Mouse (Mus musculus): ENCODE data around the gene Lrp1. TPM values are rescaled to one million over a fixed set of nuclear protein-coding genes. Genes with fewer than 3 reads are reported as not detected.

Lrp1 gene
- total and polyA plus RNA-seq, 3 experiments: 3.1 to 51.2 (median 11.8) TPM

- TF ChIP-seq JUND (conservative IDR thresholded peaks at IDR 0.05; ENCODE audit: low read depth, low read length) (no peak), BHLHE40 (IDR thresholded peaks at IDR 0.05; ENCODE audit: low read depth, low read length) (no peak), NRF1 (IDR thresholded peaks at IDR 0.05; ENCODE audit: low read depth, low read length) (no peak), CHD2 (IDR thresholded peaks at IDR 0.05; ENCODE audit: low read length) (no peak), ETS1 (conservative IDR thresholded peaks at IDR 0.05; ENCODE audit: low read depth, low read length) (no peak), EP300 (IDR thresholded peaks at IDR 0.05; ENCODE audit: low read length) (no peak), TBP (conservative IDR thresholded peaks at IDR 0.05; ENCODE audit: low read depth, low read length) (no peak), MAFK (IDR thresholded peaks at IDR 0.05; ENCODE audit: insufficient replicate concordance, low read length) (no peak), MAX (IDR thresholded peaks at IDR 0.05; ENCODE audit: low read length) (no peak), SIN3A (IDR thresholded peaks at IDR 0.05; ENCODE audit: low read length) (no peak), ZC3H11A (IDR thresholded peaks at IDR 0.05; ENCODE audit: low read depth, low read length) (no peak), CHD1 (IDR thresholded peaks at IDR 0.05; ENCODE audit: low read depth, low read length) (no peak), ZKSCAN1 (IDR thresholded peaks at IDR 0.05; ENCODE audit: borderline replicate concordance, low read depth, low read length) (no peak), TCF12 (IDR thresholded peaks at IDR 0.05; ENCODE audit: low read depth, low read length) (no peak), GABPA (IDR thresholded peaks at IDR 0.05; ENCODE audit: insufficient replicate concordance, low read depth, low read length) (no peak), MEF2A (IDR thresholded peaks at IDR 0.05; ENCODE audit: borderline replicate concordance, low read depth, low read length) (no peak), ZMIZ1 (IDR thresholded peaks at IDR 0.05; ENCODE audit: low read depth, low read length) (no peak)
- no peaks in the 10 kb centered on the region for H3K79me2 ChIP-seq (replicated peaks; ENCODE audit: control insufficient read depth, extremely low read depth, insufficient read depth, poor library complexity, severe bottlenecking)
- H3K27ac ChIP-seq (ENCODE audit: insufficient read depth, low read depth): no peak overlapping the region
- H3K27me3 ChIP-seq (replicated peaks): peaks cover 22% of the 10 kb centered on the region
- peaks cover 5 to 55% of the 10 kb centered on the region in 2 experiments for H3K4me1 ChIP-seq (ENCODE audit: control insufficient read depth in 1 of 2, insufficient read depth in 2 of 2)
- DNase-seq (ENCODE audit: extremely low read depth): no peak
- H3K4me2 ChIP-seq (ENCODE audit: insufficient read depth, low read depth, poor library complexity, severe bottlenecking): no peak overlapping the region
- H3K9me3 ChIP-seq (replicated peaks; ENCODE audit: low read length): peaks cover 2% of the 10 kb centered on the region
- H3K9ac ChIP-seq (ENCODE audit: insufficient read depth, low read depth): no peak overlapping the region
- in situ Hi-C loops (cut with MboI; ENCODE audit: low pct_ligation_motif_present, low pct_unique_long_range_greater_than_20kb, low sequenced_read_pairs) (no loop called here), dilution Hi-C loops (cut with MboI; ENCODE audit: extremely low pct_ligation_motif_present, extremely low pct_unique_long_range_greater_than_20kb, low sequenced_read_pairs) (no loop called here)
- H3K4me3 ChIP-seq (replicated peaks in 1 of 3; ENCODE audit: low read depth in 2 of 3, low read length in 2 of 3, poor library complexity in 1 of 3): no peak overlapping the region
- peaks cover 0 to 7% of the 10 kb centered on the region in 2 experiments for H3K36me3 ChIP-seq (replicated peaks in 1 of 2; ENCODE audit: control insufficient read depth in 1 of 2, insufficient read depth in 1 of 2, low read length in 1 of 2)
These were observed 5.9 kb downstream of the Lrp1 start for GRCm38 (mm10) chr10:127615034-127615374.

GRCm38 (mm10) chr10:127614236-127615033, 6.5 kb downstream of the Lrp1 start:
- H3K27me3 ChIP-seq (replicated peaks): peaks cover 16% of the 10 kb centered on the region
- dilution Hi-C loops (cut with MboI; ENCODE audit: extremely low pct_ligation_motif_present, extremely low pct_unique_long_range_greater_than_20kb, low sequenced_read_pairs): no loop called here
- H3K79me2 ChIP-seq (replicated peaks; ENCODE audit: control insufficient read depth, extremely low read depth, insufficient read depth, poor library complexity, severe bottlenecking): no peaks in the 10 kb centered on the region
- H3K9me3 ChIP-seq (replicated peaks; ENCODE audit: low read length): peaks cover 2% of the 10 kb centered on the region
- in situ Hi-C loops (cut with MboI; ENCODE audit: low pct_ligation_motif_present, low pct_unique_long_range_greater_than_20kb, low sequenced_read_pairs): loop anchor here (5.0 kb wide), 1 partner anchor 37 kb away; no protein-coding TSS in a partner anchor
- H3K4me1 ChIP-seq (ENCODE audit: control insufficient read depth in 1 of 2, insufficient read depth in 2 of 2): peaks cover 6 to 55% of the 10 kb centered on the region in 2 experiments
- TF ChIP-seq ETS1 (conservative IDR thresholded peaks at IDR 0.05; ENCODE audit: low read depth, low read length) (no peak), RCOR1 (conservative IDR thresholded peaks at IDR 0.05; ENCODE audit: low read depth, low read length) (no peak), IRF4 (IDR thresholded peaks at IDR 0.05; ENCODE audit: low read depth, low read length) (no peak), TBP (conservative IDR thresholded peaks at IDR 0.05; ENCODE audit: low read depth, low read length) (no peak), RAD21 (IDR thresholded peaks at IDR 0.05; ENCODE audit: low read depth, low read length) (no peak), E2F4 (IDR thresholded peaks at IDR 0.05; ENCODE audit: insufficient replicate concordance, low read depth, low read length) (no peak), USF1 (IDR thresholded peaks at IDR 0.05; ENCODE audit: low read depth, low read length) (no peak), MAX (IDR thresholded peaks at IDR 0.05; ENCODE audit: low read length) (no peak), PAX5 (IDR thresholded peaks at IDR 0.05; ENCODE audit: low read length) (no peak), MAFK (IDR thresholded peaks at IDR 0.05; ENCODE audit: insufficient replicate concordance, low read length) (no peak), CTCF (conservative IDR thresholded peaks at IDR 0.05 in 1 of 2, IDR thresholded peaks at IDR 0.05 in 1 of 2; ENCODE audit: low read depth in 2 of 2, low read length in 2 of 2) (no peak), JUND (conservative IDR thresholded peaks at IDR 0.05; ENCODE audit: low read depth, low read length) (no peak), CHD1 (IDR thresholded peaks at IDR 0.05; ENCODE audit: low read depth, low read length) (no peak), MAZ (IDR thresholded peaks at IDR 0.05; ENCODE audit: low read depth, low read length) (no peak), USF2 (conservative IDR thresholded peaks at IDR 0.05; ENCODE audit: low read depth, low read length) (no peak), NELFE (IDR thresholded peaks at IDR 0.05; ENCODE audit: low read depth, low read length) (no peak), EP300 (IDR thresholded peaks at IDR 0.05; ENCODE audit: low read length) (no peak)
- DNase-seq (ENCODE audit: extremely low read depth): no peak
- no peak overlapping the region for H3K4me2 ChIP-seq (ENCODE audit: insufficient read depth, low read depth, poor library complexity, severe bottlenecking)
- H3K27ac ChIP-seq (ENCODE audit: insufficient read depth, low read depth): no peak overlapping the region
- no peak overlapping the region for H3K9ac ChIP-seq (ENCODE audit: insufficient read depth, low read depth)
- H3K4me3 ChIP-seq (replicated peaks in 1 of 3; ENCODE audit: low read depth in 2 of 3, low read length in 2 of 3, poor library complexity in 1 of 3): no peak overlapping the region
- peaks cover 0 to 7% of the 10 kb centered on the region in 2 experiments for H3K36me3 ChIP-seq (replicated peaks in 1 of 2; ENCODE audit: control insufficient read depth in 1 of 2, insufficient read depth in 1 of 2, low read length in 1 of 2)
